Mouse (Mus musculus): ENCODE measurements around the gene Morn1. TPM values are rescaled to one million over a fixed set of nuclear protein-coding genes. Genes with fewer than 3 reads are reported as not detected.

Gene Morn1
- polyA plus RNA-seq, 1 experiment from 2014 or later: 5.1 TPM

GRCm38 (mm10) chr4:155152476-155152875 is 66.1 kb downstream of the Morn1 start:
- Histone ChIP-seq H3K27me3 (ENCODE audit: control insufficient read depth, insufficient read depth, low read length) (no peaks in the 10 kb centered on the region), H3K27ac (ENCODE audit: low read depth, low read length) (no peak overlapping the region), H3K36me3 (ENCODE audit: control insufficient read depth, insufficient read depth, low read length) (peaks cover 11% of the 10 kb centered on the region), H3K9me3 (ENCODE audit: control insufficient read depth, low read length) (no peaks in the 10 kb centered on the region), H3K4me3 (ENCODE audit: low read depth, low read length) (no peak overlapping the region), H3K4me2 (no peak overlapping the region), H3K4me1 (ENCODE audit: control insufficient read depth, insufficient read depth, low read length) (peaks cover 11% of the 10 kb centered on the region), H3K9ac (ENCODE audit: low read length) (no peak overlapping the region)
- DNase-seq (ENCODE audit: low spot score, missing footprints) (no peak), ATAC-seq (ENCODE audit: low FRiP score) (no peak)
- 95% methylated on average over 6 of the region's 6 CpGs for WGBS

GRCm38 (mm10) chr4:155153389-155154072 is 67.2 kb downstream of the Morn1 start:
- no peak overlapping the region for H3K4me2 ChIP-seq
- ATAC-seq (ENCODE audit: low FRiP score) (no peak), DNase-seq (ENCODE audit: low spot score, missing footprints) (no peak)
- no peaks in the 10 kb centered on the region for H3K9me3 ChIP-seq (ENCODE audit: control insufficient read depth, low read length)
- H3K36me3 ChIP-seq (ENCODE audit: control insufficient read depth, insufficient read depth, low read length): peaks cover 13% of the 10 kb centered on the region
- H3K4me1 ChIP-seq (ENCODE audit: control insufficient read depth, insufficient read depth, low read length): peaks cover 11% of the 10 kb centered on the region
- H3K27ac ChIP-seq (ENCODE audit: low read depth, low read length): no peak overlapping the region
- H3K4me3 ChIP-seq (ENCODE audit: low read depth, low read length): no peak overlapping the region
- H3K9ac ChIP-seq (ENCODE audit: low read length): no peak overlapping the region
- H3K27me3 ChIP-seq (ENCODE audit: control insufficient read depth, insufficient read depth, low read length): no peaks in the 10 kb centered on the region
- WGBS: 76% methylated on average over 3 of the region's 3 CpGs

GRCm38 (mm10) chr4:155154986-155155385 is 68.6 kb downstream of the Morn1 start:
- Histone ChIP-seq H3K4me2 (no peak overlapping the region), H3K4me1 (ENCODE audit: control insufficient read depth, insufficient read depth, low read length) (peaks cover 11% of the 10 kb centered on the region), H3K27ac (ENCODE audit: low read depth, low read length) (no peak overlapping the region), H3K9me3 (ENCODE audit: control insufficient read depth, low read length) (no peaks in the 10 kb centered on the region), H3K36me3 (ENCODE audit: control insufficient read depth, insufficient read depth, low read length) (peaks cover 18% of the 10 kb centered on the region), H3K4me3 (ENCODE audit: low read depth, low read length) (no peak overlapping the region), H3K27me3 (ENCODE audit: control insufficient read depth, insufficient read depth, low read length) (no peaks in the 10 kb centered on the region), H3K9ac (ENCODE audit: low read length) (no peak overlapping the region)
- ATAC-seq (ENCODE audit: low FRiP score): no peak
- WGBS: 78% methylated on average over 11 of the region's 11 CpGs
- no peak for DNase-seq (ENCODE audit: low spot score, missing footprints)

GRCm38 (mm10) chr4:155156734-155157133 is 70.4 kb downstream of the Morn1 start:
- Histone ChIP-seq H3K4me2 (no peak overlapping the region), H3K9me3 (ENCODE audit: control insufficient read depth, low read length) (no peaks in the 10 kb centered on the region), H3K36me3 (ENCODE audit: control insufficient read depth, insufficient read depth, low read length) (peaks cover 18% of the 10 kb centered on the region), H3K27ac (ENCODE audit: low read depth, low read length) (no peak overlapping the region), H3K9ac (ENCODE audit: low read length) (no peak overlapping the region), H3K27me3 (ENCODE audit: control insufficient read depth, insufficient read depth, low read length) (no peaks in the 10 kb centered on the region), H3K4me1 (ENCODE audit: control insufficient read depth, insufficient read depth, low read length) (0 out of 2 replicates have a peak, but pooled peaks cover 2% of the 10 kb centered on the region), H3K4me3 (ENCODE audit: low read depth, low read length) (no peak overlapping the region)
- WGBS: 93% methylated on average over 17 of the region's 17 CpGs
- ATAC-seq (ENCODE audit: low FRiP score) (no peak), DNase-seq (ENCODE audit: low spot score, missing footprints) (no peak)

GRCm38 (mm10) chr4:155157871-155158542 is 71.6 kb downstream of the Morn1 start:
- Histone ChIP-seq H3K36me3 (ENCODE audit: control insufficient read depth, insufficient read depth, low read length) (peaks cover 18% of the 10 kb centered on the region), H3K9me3 (ENCODE audit: control insufficient read depth, low read length) (no peaks in the 10 kb centered on the region), H3K9ac (ENCODE audit: low read length) (no peak overlapping the region), H3K4me2 (no peak overlapping the region), H3K4me1 (ENCODE audit: control insufficient read depth, insufficient read depth, low read length) (peaks cover 7% of the 10 kb centered on the region; the same call in 1 of the 2 replicates), H3K4me3 (ENCODE audit: low read depth, low read length) (no peak overlapping the region), H3K27me3 (ENCODE audit: control insufficient read depth, insufficient read depth, low read length) (no peaks in the 10 kb centered on the region), H3K27ac (ENCODE audit: low read depth, low read length) (no peak overlapping the region)
- DNase-seq (ENCODE audit: low spot score, missing footprints) (no peak), ATAC-seq (ENCODE audit: low FRiP score) (no peak)
- 93% methylated on average over 27 of the region's 27 CpGs for WGBS

- peaks cover 18% of the 10 kb centered on the region for H3K36me3 ChIP-seq (ENCODE audit: control insufficient read depth, insufficient read depth, low read length)
Observed at GRCm38 (mm10) chr4:155158543-155158917, 72.2 kb downstream of the Morn1 start.

GRCm38 (mm10) chr4:155162433-155163319 is 76.3 kb downstream of the Morn1 start:
- DNase-seq (ENCODE audit: low spot score, missing footprints): no peak
- Histone ChIP-seq H3K4me2 (no peak overlapping the region), H3K4me1 (ENCODE audit: control insufficient read depth, insufficient read depth, low read length) (peaks cover 20% of the 10 kb centered on the region), H3K9me3 (ENCODE audit: control insufficient read depth, low read length) (no peaks in the 10 kb centered on the region), H3K27me3 (ENCODE audit: control insufficient read depth, insufficient read depth, low read length) (no peaks in the 10 kb centered on the region), H3K4me3 (ENCODE audit: low read depth, low read length) (no peak overlapping the region), H3K9ac (ENCODE audit: low read length) (no peak overlapping the region), H3K36me3 (ENCODE audit: control insufficient read depth, insufficient read depth, low read length) (peaks cover 7% of the 10 kb centered on the region), H3K27ac (ENCODE audit: low read depth, low read length) (no peak overlapping the region)
- WGBS: 83% methylated on average over 7 of the region's 7 CpGs
- no peak for ATAC-seq (ENCODE audit: low FRiP score)

More at GRCm38 (mm10) chr4:155158543-155158917, 72.2 kb downstream of the Morn1 start:
- no peaks in the 10 kb centered on the region for H3K9me3 ChIP-seq (ENCODE audit: control insufficient read depth, low read length)
- H3K4me2 ChIP-seq: no peak overlapping the region
- 83% methylated on average over 8 of the region's 8 CpGs for WGBS
- no peaks in the 10 kb centered on the region for H3K27me3 ChIP-seq (ENCODE audit: control insufficient read depth, insufficient read depth, low read length)
- H3K9ac ChIP-seq (ENCODE audit: low read length): no peak overlapping the region
- H3K4me3 ChIP-seq (ENCODE audit: low read depth, low read length): no peak overlapping the region
- no peak overlapping the region for H3K27ac ChIP-seq (ENCODE audit: low read depth, low read length)
- no peak for ATAC-seq (ENCODE audit: low FRiP score)
- peaks cover 12% of the 10 kb centered on the region for H3K4me1 ChIP-seq (ENCODE audit: control insufficient read depth, insufficient read depth, low read length)
- no peak for DNase-seq (ENCODE audit: low spot score, missing footprints)

GRCm38 (mm10) chr4:155163320-155163651 is 76.9 kb downstream of the Morn1 start:
- H3K36me3 ChIP-seq (ENCODE audit: control insufficient read depth, insufficient read depth, low read length): peaks cover 7% of the 10 kb centered on the region
- peaks cover 20% of the 10 kb centered on the region for H3K4me1 ChIP-seq (ENCODE audit: control insufficient read depth, insufficient read depth, low read length)
- H3K4me2 ChIP-seq: no peak overlapping the region
- DNase-seq (ENCODE audit: low spot score, missing footprints): no peak
- no peak for ATAC-seq (ENCODE audit: low FRiP score)
- no peaks in the 10 kb centered on the region for H3K27me3 ChIP-seq (ENCODE audit: control insufficient read depth, insufficient read depth, low read length)
- no peaks in the 10 kb centered on the region for H3K9me3 ChIP-seq (ENCODE audit: control insufficient read depth, low read length)
- no peak overlapping the region for H3K27ac ChIP-seq (ENCODE audit: low read depth, low read length)
- no peak overlapping the region for H3K4me3 ChIP-seq (ENCODE audit: low read depth, low read length)
- peak overlapping the region; percentile 12; the same call in 1 of the 2 replicates for H3K9ac ChIP-seq (ENCODE audit: low read length)
- 54% methylated on average over 4 of the region's 4 CpGs for WGBS

GRCm38 (mm10) chr4:155163685-155164084 is 77.3 kb downstream of the Morn1 start:
- Histone ChIP-seq H3K4me2 (no peak overlapping the region), H3K27ac (ENCODE audit: low read depth, low read length) (no peak overlapping the region), H3K9me3 (ENCODE audit: control insufficient read depth, low read length) (no peaks in the 10 kb centered on the region), H3K27me3 (ENCODE audit: control insufficient read depth, insufficient read depth, low read length) (no peaks in the 10 kb centered on the region), H3K9ac (ENCODE audit: low read length) (no peak overlapping the region), H3K4me1 (ENCODE audit: control insufficient read depth, insufficient read depth, low read length) (peaks cover 20% of the 10 kb centered on the region), H3K4me3 (ENCODE audit: low read depth, low read length) (no peak overlapping the region), H3K36me3 (ENCODE audit: control insufficient read depth, insufficient read depth, low read length) (peaks cover 4% of the 10 kb centered on the region)
- WGBS: 51% methylated on average over 8 of the region's 8 CpGs
- ATAC-seq (ENCODE audit: low FRiP score) (peak; percentile 43; the same call in 1 of the 2 replicates), DNase-seq (ENCODE audit: low spot score, missing footprints) (no peak)
